Mouse (Mus musculus): ENCODE results near the gene Slc25a44.
A peak's percentile ranks its signal among the peaks of the same experiment; 100 is the strongest.

The Slc25a44 gene

DNA sequence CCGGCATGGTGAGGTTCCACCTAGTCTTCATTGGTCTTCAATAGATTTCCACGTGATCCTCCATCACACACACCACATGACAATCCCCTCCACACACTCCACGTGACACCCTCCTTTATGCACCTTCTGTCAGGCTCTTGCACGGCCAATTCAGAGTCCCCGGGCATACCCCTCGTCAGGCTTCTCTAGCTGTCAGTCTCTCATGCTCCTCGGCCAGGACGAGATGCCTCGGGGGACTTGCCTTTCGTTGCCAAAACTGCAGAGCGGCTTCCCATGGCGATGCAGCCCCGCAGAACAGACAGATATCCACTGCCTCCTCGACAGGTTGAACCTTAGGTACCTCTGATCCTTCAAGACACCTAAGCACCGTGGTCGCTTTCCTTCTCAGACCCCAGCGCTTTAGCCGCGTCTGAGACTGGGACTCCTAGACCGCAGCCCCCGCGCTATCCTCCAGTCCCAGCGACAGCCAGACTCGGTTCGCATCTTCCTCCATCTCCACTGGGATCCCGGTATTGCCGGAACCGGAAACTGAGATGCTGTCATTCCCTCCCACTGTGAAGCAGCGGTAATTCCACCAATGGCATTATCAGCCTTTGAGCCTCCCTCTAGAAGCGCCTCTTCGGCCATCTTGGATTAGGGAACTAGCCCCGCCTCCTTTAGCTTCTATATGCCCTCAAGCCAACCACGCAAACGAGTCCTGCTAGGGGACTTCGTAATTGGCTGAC lies at the start of gene Slc25a44:
Gene Slc25a44 (minus strand): TSS at position 535 of the 725 bp plus-strand sequence.
- DNase-seq (ENCODE audit: low spot score), result peak; percentile 96

DNA sequence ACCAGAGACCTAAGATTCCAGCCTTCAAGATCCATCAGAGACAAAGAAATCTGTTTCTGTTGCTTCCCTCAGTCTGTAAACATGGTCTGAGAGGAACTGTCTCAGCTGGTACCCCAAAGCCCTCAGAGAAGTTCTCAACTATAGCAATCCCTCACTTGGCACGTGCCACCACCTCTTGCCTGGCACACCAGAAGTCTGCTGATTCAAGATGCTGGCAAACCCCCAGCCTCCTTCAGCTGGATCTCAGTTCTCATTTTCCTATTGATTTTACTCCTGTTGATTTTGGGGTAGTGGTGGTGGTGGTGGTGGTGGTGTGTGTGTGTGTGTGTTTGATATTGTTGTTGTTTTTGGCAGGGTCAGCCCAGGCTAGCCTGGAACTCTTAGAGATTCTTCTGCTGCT lies 48.6 kb upstream of the Slc25a44 start:
- DNase-seq (ENCODE audit: low spot score), result no peak

DNA sequence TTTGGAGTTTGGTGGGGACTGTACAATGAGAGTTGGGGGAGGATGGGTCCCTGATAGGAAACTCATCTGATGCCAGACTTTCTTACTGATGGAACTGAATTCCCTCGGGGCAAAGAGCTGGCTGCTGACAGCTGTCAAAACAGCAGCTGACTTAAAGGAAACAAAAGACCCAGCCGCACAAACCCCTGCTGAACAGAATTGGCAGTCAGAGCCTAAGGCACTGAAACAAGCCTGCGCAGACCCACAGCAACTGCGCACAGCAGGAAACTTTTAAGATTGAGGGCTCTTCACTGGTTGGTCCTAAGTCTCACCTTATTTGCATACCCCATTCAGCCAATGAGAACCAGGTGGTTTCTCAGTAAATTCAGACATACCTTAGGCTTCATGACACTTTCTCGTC lies 48.1 kb upstream of the Slc25a44 start:
- no peak for DNase-seq (ENCODE audit: low spot score)

DNA sequence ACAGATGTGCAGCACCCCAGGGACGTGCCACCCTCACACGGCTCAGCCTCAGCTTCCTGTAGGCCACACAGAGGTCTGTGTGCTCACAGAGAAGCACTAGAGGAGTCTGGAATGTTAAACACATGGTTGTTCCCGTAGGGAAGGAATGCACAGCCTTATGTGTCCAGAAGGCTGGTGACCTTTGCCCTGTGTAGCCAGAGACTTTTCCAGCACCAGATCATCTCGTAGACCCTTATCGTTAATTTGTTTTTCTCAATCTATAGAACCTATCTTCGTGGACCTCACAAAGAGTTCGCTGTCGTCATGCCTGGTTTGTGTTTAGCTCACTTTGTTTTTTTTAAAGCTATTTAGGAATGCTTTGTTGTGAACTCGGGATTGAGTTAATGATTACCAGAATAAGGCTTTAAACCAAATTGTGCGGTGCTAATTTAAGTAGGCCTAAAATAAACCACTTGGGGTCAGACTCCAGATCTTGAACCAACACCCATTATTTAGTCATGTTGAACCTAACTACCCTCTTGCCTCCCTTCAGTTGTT lies 46.1 kb upstream of the Slc25a44 start:
- DNase-seq (ENCODE audit: low spot score), result no peak

DNA sequence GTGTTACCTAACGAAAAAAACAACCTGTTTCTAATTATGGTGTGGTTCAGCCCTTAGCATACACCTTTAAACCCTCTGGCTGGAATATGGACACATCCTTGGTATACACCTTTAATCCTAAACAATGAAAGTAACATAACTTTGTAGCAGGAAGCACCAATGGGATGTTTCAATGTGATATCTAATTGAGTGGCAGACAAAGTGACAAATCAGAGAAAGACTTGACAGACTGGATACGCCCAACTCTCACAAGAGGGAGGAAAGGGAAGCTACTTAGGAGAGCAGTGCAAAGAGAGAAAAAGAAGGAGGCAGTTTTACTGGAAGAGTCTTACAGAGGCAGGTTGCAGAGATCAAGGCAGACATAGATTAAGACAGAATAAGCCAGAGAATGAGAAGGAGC lies 44.5 kb upstream of the Slc25a44 start:
- no peak for DNase-seq (ENCODE audit: low spot score)

DNA sequence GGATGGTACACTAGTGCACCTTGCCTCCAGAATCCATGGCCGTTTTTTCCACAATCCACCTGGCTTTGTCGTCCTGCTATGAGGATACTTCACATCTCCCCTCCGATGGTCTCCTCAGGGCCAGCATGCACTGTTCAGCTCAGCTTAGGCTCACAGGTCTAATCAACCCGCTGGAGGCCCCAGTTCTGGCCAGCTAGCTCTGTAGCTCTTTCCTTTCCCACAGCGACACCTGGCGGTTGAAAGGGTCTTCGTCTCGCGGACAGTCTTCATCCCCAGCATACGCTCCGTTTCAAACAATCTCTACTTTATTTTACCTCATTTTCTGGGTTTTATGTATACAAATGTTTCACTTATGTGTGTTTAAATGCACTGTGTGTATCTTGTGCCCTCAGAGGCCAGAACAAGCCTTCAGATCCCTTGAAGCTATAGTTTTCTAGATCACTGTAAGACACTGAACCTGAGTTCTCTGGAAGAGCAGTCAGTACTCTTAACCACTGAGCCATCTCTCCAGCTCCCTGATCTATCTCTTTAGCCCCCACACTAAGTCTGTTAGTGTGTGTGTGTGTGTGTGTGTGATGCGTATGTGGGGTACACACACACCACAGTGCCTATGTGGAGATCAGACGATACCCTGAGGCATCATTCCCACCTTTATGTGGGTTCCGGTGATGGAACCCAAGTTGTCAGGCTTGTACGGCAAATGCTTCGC lies 42.3 kb upstream of the Slc25a44 start:
- peak; percentile 92 for DNase-seq (ENCODE audit: low spot score)

DNA sequence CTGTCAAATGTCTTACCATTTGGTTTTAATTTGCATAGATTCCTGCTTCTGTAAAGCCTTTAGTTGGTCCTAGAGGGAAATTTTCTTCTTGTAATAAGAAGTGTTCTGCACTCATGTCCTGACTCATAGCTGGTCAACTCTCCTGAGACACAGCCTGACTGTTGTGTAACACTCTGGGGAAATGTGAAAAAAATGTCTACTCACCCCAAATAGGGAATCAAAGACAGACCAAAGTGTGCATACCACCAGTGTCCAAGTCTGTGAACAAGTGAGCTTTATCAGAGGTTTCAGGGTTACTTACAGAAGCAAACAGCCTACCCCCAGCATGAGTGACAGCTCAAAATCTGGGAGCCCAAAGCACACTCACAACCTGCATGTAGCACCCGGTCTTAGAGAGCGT lies 40.2 kb upstream of the Slc25a44 start:
- no peak for DNase-seq (ENCODE audit: low spot score)

DNA sequence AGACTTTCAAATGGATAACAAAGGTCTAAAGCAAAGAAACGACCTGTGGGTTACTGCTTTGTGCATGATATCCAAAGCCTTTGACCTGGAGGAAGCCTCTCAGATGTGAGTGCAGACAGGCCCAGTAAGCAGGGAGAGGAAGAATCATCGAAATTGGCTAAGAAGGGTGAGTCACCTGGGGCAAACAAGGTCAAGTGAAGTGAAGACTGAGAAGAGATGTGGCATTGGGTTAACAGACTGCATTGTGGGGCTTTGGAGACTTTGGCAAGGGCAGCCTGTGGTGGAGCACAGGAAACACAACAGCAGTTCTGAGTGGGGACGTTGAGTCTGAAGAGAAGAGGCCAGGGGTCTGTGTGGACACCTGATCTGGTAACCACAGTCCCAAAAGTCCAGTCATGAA lies 39.5 kb upstream of the Slc25a44 start:
- DNase-seq (ENCODE audit: low spot score), result no peak

DNA sequence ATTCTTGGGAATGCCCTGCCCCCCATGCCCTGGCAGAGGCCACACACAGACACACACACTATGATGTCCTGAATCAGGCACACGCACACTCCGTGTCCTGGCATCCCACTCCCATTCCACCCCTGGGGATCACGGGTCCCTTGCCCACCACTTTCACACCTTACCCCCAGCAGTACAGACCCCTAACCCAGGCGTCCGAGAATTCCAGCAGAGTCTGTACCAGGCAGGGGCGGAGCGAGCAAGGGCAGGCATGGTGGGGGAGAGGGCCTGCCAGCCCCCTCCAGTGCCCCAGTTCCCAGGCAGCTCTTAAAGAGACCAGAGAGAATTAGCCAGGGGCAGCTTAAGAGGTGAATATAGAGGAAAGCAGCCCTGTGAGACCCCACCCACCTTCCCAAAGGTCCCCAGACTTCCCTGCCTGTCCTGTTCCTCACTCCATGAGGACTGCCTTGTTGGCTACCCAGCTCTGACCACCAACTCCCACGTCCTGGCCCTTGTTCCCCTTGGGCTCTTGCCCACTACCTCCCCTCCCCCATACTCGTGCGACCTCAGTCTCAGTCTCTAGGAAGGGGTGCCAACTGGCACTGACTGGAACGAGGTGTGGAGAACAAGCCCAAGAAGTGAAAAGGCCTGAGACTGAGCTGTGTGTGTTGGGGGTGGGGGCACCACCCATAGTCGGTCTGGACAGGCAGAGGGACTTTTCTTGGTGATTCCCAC lies 36.2 kb upstream of the Slc25a44 start, which contains the start of gene Sema4a:
Gene Sema4a (minus strand): TSS at position 200 of the 714 bp plus-strand sequence.
- no peak for DNase-seq (ENCODE audit: low spot score)

DNA sequence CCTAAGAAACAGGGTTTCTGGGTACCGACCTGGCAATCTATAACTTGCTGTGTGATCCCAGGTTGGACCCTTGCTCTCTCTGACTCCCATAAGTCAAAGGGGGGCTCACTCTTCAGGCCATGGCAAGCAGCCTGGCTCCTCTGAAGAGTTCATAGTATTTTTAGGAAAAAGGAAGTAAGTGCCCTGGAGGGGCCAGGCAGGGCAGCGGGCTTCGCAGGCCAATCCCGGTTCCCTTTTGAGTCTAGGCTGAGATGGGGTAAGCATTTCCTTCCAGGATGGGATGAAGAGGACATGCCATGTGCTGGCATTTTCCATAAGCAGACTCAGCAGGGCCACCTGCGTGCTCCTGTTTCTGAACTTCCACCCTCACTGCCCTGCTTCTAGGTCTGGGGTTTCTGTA lies 35.1 kb upstream of the Slc25a44 start:
- DNase-seq (ENCODE audit: low spot score), result no peak

DNA sequence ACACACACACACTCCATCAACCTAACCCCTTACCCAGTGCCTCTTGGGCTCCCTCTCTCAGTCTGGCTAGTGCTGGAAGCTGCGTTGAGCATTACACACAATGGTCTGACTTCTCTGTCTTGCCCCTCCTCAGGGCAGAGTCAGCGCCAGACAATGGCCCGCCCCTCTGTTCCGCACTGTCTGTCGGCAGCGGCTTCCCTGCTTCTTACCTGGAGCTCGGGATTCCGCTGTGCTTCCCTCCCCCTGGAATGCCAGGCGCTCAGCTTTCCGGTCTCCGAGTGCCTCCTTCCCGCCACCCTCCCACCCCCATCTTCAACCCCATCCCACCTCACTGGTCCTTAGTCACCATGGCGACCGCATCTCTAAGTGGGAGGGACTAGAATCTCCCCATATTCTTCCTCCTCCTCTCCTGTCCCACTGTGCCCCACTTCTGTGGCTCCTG lies 33.9 kb upstream of the Slc25a44 start:
- DNase-seq (ENCODE audit: low spot score), result peak; percentile 43

DNA sequence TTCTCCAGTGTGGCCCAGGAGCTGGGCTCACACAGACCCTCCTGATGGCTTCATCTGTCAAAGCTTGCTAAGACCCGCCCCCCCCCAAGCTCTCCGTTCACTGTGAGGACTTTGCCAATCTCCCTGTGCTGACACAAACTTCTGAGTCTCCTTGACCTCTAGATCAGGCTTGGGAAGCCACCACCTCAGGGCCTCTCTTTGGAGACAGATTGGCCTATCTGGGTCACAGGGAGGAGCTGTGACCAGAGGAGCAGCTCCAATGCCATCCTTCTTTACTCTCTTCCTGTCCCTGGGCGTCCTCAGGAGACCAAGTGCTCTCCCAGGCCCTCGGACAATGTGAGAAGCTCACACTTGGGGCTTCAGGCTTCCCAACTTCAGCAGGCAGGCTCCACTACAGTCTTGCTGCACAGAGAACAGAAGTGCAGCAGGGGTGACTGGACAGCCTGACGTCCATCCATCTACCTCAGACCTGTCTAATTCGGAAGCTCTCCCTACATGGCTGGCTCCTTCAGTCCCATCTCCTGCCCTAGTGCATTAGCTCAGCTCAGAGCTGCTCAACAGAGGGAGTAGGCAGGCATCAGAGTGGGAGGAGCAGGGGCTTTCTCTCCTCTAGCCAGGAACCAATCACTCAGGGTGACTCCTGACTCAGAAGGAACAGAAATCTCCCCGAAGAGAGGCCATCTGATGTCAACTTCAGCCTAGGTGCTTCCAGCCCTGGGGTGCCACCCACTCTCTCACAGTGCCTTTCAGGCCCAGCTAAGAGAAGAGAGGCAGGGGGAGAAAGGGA lies 32.0 kb upstream of the Slc25a44 start:
- no peak for DNase-seq (ENCODE audit: low spot score)

DNA sequence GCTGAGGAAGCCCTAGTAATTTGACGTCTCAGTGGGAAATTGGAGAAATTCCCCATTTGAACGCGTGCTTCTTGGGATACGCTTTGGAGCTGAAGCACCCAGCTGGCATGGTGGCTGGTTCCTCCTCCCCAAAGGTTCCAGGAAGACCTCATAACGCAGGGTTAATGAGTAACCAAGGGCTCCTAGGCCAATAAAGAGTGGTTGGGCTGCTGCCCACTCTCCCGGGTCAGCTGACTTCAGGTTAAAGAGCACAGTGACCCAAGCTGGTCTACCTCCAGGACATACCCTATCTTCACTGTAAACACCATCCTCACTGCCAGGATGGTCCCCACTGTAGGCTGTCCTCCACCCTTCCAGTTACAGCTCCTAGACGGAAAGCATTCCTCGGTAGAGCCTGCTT lies 31.4 kb upstream of the Slc25a44 start:
- no peak for DNase-seq (ENCODE audit: low spot score)

DNA sequence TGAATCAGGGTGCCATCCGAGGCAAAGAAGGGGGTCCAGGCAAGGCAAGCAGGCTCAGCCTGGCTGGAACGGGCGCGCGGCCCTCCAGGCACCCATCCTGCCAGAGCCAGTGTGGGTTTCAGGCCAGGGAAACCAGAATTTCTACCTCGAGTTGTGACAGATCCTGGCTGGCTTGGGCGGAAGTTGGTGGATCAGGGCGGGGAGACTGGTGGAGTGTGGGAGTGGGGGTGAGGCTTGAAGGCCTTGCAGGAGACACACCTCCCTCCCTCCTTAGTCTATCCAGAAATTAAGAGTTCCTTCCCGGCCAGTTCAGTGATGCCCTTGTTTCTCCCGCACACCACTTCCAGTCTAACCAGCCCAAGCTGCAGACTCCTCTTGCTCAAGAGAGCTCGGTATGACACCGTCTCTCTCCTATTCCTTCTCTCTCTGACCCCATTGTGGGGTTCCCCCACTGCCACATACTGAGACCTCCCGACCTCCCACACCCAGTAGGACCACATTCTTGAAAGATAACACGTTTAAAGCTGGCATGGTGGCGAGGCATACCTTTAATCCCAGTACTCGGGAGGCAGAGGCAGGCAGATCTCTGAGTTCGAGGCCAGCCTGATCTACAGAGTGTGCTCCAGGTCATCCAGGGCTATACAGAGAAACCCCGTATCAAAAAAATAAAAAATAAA lies 30.8 kb upstream of the Slc25a44 start:
- no peak for DNase-seq (ENCODE audit: low spot score)

DNA sequence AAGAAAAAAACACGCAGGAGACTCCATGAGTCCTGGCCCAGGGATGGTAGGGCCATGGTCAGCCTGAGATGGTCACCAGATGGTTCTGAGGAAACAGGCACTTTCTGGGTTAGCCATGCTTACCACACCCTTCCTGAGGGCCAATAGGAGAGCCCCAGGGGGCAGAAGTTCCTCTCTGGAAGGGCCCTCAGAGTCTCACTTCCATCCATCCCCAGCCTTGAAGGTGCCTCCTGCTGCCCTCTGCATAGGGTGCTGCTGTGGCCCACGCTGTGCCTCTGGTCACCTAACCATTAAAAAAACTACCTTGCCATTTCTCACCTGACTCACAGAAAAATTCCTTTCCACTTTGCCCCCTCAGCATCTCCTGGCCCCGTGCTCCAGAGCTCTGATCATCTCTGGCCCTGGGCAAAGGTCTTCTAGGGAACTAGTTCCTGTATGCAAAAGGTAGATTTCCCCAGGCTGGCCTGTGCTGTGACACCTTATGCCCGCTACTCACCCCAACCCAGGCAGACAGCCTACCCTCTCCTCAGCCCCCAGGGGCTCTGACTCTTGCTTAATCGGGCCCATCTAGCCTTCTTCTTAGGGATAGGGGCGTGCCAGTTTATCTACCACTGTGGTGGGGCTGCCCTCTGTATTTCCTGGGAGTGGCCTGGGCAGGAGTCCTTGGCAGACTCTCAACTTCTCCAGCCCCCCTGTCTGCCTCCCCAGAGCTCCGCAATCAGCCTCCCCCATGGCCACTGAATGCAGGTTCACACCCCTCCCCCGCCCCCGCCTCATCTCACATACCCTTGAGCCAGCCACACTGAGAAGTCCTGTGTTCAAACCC lies 30.0 kb upstream of the Slc25a44 start:
- DNase-seq (ENCODE audit: low spot score), result no peak

DNA sequence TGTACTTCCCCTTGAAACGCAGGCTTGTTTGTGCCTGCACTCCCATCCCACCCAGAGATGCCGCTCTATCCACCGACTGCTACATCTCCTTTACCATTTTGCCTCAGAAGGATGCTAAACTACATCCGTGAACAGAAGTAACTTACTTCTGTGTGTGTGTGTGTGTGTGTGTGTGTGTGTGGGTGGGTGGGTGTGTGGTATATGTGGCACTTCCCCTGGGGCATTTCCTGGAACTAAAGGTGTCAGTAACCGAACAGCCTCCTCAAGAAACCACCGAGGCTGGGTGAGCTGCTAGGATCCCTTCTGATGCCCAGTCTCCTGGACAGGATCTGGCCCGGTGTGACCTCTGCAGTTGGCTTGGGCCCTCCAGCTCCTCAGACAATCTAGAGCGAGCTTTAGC lies 29.0 kb upstream of the Slc25a44 start:
- DNase-seq (ENCODE audit: low spot score), result no peak

DNA sequence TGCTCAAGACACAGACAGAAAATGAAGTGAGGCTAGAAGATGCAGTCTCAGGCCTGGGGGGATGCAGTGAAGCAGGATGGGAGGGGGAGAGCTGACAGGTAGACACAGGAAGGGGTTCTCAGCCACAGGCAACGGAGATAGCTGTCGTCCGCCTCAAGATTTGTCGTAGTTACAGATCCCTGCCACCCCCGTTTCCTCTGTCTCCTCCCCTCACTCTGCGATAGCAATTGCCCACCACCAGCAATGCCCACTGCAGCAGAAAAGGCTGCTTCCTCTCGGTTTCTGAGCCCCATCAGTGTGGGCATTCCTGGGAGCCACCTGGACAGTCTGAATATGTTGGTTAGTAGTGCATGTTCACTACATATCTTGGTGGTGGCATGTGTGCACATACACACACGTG lies 28.4 kb upstream of the Slc25a44 start:
- DNase-seq (ENCODE audit: low spot score), result no peak

DNA sequence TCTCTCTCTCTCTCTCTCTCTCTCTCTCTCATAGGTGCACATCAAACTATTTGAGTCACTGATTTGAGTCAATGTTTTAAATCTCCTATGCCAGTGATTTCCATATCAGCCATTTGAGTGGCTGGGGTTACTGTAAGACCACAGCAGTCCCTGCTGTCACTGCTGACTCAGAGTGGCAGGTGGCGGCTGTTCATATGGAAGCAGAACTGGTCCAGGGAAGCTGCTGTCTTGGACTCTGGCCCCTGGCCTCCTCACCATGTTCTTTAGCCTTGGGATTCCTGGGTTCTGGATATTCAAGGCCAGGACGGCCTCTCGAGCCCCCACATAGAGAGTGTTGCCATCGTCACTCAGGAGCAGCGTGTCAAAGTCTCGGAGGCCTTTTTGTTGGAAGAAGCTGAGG lies 27.8 kb upstream of the Slc25a44 start:
- DNase-seq (ENCODE audit: low spot score), result no peak

DNA sequence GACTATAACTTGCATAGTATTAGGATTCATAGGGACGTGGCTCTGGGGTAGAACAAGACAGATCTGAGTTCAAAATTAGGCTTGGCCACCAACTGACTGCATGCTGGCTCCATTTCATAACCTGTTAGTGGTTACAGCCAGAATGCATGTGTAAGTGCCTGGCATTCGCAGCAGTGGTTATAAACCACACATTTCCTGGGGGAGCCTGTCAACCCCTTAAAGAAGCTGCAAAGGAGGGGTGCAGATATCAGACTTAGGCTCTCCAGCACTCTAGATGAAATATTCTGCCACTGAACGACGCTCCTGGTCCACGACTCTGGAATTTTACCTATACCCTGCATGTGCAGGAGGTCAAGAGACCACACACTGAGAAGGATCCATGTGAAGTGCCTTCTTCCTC lies 27.3 kb upstream of the Slc25a44 start:
- no peak for DNase-seq (ENCODE audit: low spot score)

DNA sequence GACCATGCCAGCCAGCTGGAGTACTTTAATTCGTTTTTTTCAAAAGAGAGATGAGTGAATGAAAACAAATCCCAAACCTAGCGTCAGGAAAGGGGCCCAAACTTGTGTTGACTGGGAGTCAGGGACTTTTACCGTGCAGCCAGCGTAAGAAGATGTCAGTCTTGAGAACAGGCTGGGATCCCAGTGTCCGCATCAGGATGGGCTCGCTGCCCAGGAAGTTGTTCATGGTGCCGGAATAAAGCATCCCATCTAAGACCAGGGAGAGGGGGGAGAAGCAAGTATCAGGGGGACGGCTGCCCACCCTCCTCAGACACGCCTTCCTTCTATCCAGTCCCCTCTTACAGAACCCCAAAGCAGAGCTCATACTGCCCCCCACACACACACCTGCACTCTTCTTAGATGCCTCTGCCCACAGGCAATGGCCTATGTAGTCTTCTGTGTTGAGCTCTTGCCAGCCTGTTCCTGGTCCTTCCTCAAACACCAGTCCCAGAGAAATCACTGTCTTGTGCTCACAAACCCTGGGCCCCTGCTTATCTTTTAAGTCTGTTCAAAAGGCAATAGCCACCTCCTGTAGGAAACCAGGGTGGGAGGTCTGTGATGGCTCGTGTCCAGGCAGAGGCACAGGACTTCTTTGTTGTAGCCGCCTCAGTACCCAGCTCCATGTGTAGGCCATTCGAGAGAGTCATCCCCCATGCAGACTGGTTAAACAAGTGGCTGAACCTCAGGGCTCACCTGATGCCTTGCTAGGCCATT lies 25.6 kb upstream of the Slc25a44 start:
- no peak for DNase-seq (ENCODE audit: low spot score)
